Mouse (Mus musculus) CH12.LX (cell line): ENCODE measurements around the gene Mta1. TPM values are rescaled to one million over a fixed set of nuclear protein-coding genes. Genes with fewer than 3 reads are reported as not detected.

Experiments
- DNase-seq: peaks from one replicate; pipeline ENCODE4 v3.0.0-alpha.2; 2013; ENCODE audit errors: extremely low read depth
- H3K27ac ChIP-seq: 2 replicates; pipeline ENCODE4 v1.5.1; 2012; ENCODE audit warnings: low read depth, mild to moderate bottlenecking, control low read depth, moderate library complexity; ENCODE audit not compliant: insufficient read depth
- H3K27me3 ChIP-seq: replicated peaks from 2 replicates; pipeline ENCODE3; 2012; ENCODE audit warnings: inconsistent platforms
- H3K36me3 ChIP-seq, 2 experiments: replicated peaks in 1 of 2; 2 replicates each; pipeline versions ENCODE3 to v1.6.1; 2012; ENCODE audit warnings: inconsistent platforms in 1 of 2, low read length in 1 of 2, mild to moderate bottlenecking in 1 of 2, mixed read lengths in 1 of 2, moderate library complexity in 1 of 2; ENCODE audit not compliant: control insufficient read depth in 1 of 2, insufficient read depth in 1 of 2
- H3K4me1 ChIP-seq, 2 experiments: 2 replicates each; pipeline ENCODE4 v1.6.1; 2012; ENCODE audit warnings: inconsistent platforms in 1 of 2, moderate library complexity in 1 of 2; ENCODE audit not compliant: insufficient read depth in 2 of 2, control insufficient read depth in 1 of 2
- H3K4me2 ChIP-seq: 2 replicates; pipeline ENCODE4 v1.6.1; 2012; ENCODE audit warnings: low read depth, mild to moderate bottlenecking, control low read depth; ENCODE audit not compliant: poor library complexity, insufficient read depth, severe bottlenecking
- H3K4me3 ChIP-seq, 3 experiments: fragments of 150-350 bp in 1 of 3; sonication (generic) in 1 of 3; replicated peaks in 1 of 3; 2 replicates each; pipeline versions ENCODE3 to v1.5.1; 2011 to 2012; ENCODE audit warnings: low read depth in 2 of 3, low read length in 2 of 3, mild to moderate bottlenecking in 2 of 3, moderate library complexity in 2 of 3, control low read depth in 1 of 3, improper control_type of control experiment in 1 of 3, inconsistent platforms in 1 of 3, mixed read lengths in 1 of 3; ENCODE audit not compliant: poor library complexity in 1 of 3
- H3K79me2 ChIP-seq: replicated peaks from 2 replicates; pipeline ENCODE4 v1.6.1; 2012; ENCODE audit warnings: mild to moderate bottlenecking, moderate library complexity; ENCODE audit not compliant: control insufficient read depth, poor library complexity, insufficient read depth, severe bottlenecking; ENCODE audit errors: extremely low read depth
- H3K9ac ChIP-seq: 2 replicates; pipeline ENCODE4 v1.6.1; 2012; ENCODE audit warnings: low read depth, mild to moderate bottlenecking, control low read depth, moderate library complexity; ENCODE audit not compliant: insufficient read depth
- H3K9me3 ChIP-seq: replicated peaks from 2 replicates; pipeline ENCODE3; 2012; ENCODE audit warnings: low read length, inconsistent platforms, mixed read lengths
- BHLHE40 ChIP-seq: IDR thresholded peaks from 2 replicates; pipeline ENCODE4 v1.6.1; 2011; ENCODE audit warnings: mild to moderate bottlenecking, low read depth, low read length, improper control_type of control experiment
- CTCF ChIP-seq, 2 experiments: IDR thresholded peaks in 1 of 2; conservative IDR thresholded peaks in 1 of 2; 2 replicates each; pipeline ENCODE4 v1.5.1; 2011 to 2012; ENCODE audit warnings: low read depth in 2 of 2, low read length in 2 of 2, improper control_type of control experiment in 1 of 2, inconsistent platforms in 1 of 2, mild to moderate bottlenecking in 1 of 2, moderate library complexity in 1 of 2
- E2F4 ChIP-seq: IDR thresholded peaks from 2 replicates; pipeline ENCODE4 v1.6.1; 2011; ENCODE audit warnings: low read depth, low read length, improper control_type of control experiment; ENCODE audit not compliant: insufficient replicate concordance
- EP300 ChIP-seq: IDR thresholded peaks from 2 replicates; pipeline ENCODE4 v1.6.1; 2011; ENCODE audit warnings: low read length, improper control_type of control experiment
- GABPA ChIP-seq: IDR thresholded peaks from 2 replicates; pipeline ENCODE4 v1.6.1; 2012; ENCODE audit warnings: low read depth, low read length, improper control_type of control experiment, inconsistent platforms; ENCODE audit not compliant: insufficient replicate concordance
- HCFC1 ChIP-seq: IDR thresholded peaks from 2 replicates; pipeline ENCODE4 v1.6.1; 2012; ENCODE audit warnings: low read depth, mild to moderate bottlenecking, inconsistent platforms, low read length, improper control_type of control experiment
- MYC ChIP-seq: IDR thresholded peaks from 2 replicates; pipeline ENCODE4 v1.6.1; 2011; ENCODE audit warnings: low read depth, mild to moderate bottlenecking, improper control_type of control experiment, low read length
- NELFE ChIP-seq: IDR thresholded peaks from 2 replicates; pipeline ENCODE4 v1.6.1; 2011; ENCODE audit warnings: low read depth, low read length, improper control_type of control experiment
- NRF1 ChIP-seq: IDR thresholded peaks from 2 replicates; pipeline ENCODE4 v1.6.1; 2014; ENCODE audit warnings: low read depth, mild to moderate bottlenecking, inconsistent platforms, low read length, improper control_type of control experiment, moderate library complexity
- PAX5 ChIP-seq: IDR thresholded peaks from 2 replicates; pipeline ENCODE4 v1.6.1; 2012; ENCODE audit warnings: low read length, inconsistent platforms, mixed read lengths
- RCOR1 ChIP-seq: conservative IDR thresholded peaks from 2 replicates; pipeline ENCODE4 v1.6.1; 2012; ENCODE audit warnings: low read depth, mild to moderate bottlenecking, inconsistent platforms, low read length, improper control_type of control experiment
- TCF12 ChIP-seq: IDR thresholded peaks from 2 replicates; pipeline ENCODE4 v1.6.1; 2014; ENCODE audit warnings: low read depth, mild to moderate bottlenecking, inconsistent platforms, low read length, improper control_type of control experiment
- USF1 ChIP-seq: IDR thresholded peaks from 2 replicates; pipeline ENCODE4 v1.6.1; 2014; ENCODE audit warnings: low read depth, mild to moderate bottlenecking, inconsistent platforms, low read length, improper control_type of control experiment
- ZC3H11A ChIP-seq: IDR thresholded peaks from 2 replicates; pipeline ENCODE4 v1.6.1; 2012; ENCODE audit warnings: low read depth, mild to moderate bottlenecking, inconsistent platforms, low read length, improper control_type of control experiment
- ZMIZ1 ChIP-seq: IDR thresholded peaks from 2 replicates; pipeline ENCODE4 v1.6.1; 2012; ENCODE audit warnings: low read depth, mild to moderate bottlenecking, inconsistent platforms, low read length, improper control_type of control experiment
- dilution Hi-C: fragments of 300-500 bp; cut with MboI; formaldehyde crosslinking; loops from 2 replicates; pipeline ENCODE4 v1.14.3; 2020; ENCODE audit warnings: low sequenced_read_pairs; ENCODE audit not compliant: extremely low pct_unique_long_range_greater_than_20kb, extremely low pct_ligation_motif_present
- in situ Hi-C: fragments of 300-500 bp; cut with MboI; formaldehyde crosslinking; loops from 3 replicates; pipeline ENCODE4 v1.14.3; 2019; ENCODE audit warnings: low sequenced_read_pairs, low pct_ligation_motif_present, low pct_unique_long_range_greater_than_20kb, mixed read lengths
- polyA plus RNA-seq: library from polyadenylated mRNA; unstranded; fragments of >175 nt; gene quantifications from 2 replicates; pipeline ENCODE4 v1.2.1, GENCODE M21; 2012; ENCODE audit warnings: low read depth; ENCODE audit not compliant: insufficient read length
- total RNA-seq, 2 experiments: library from RNA; depleted of rRNA; stranded (reverse); fragments of 300-350 nt in 1 of 2; fragments of >200 nt in 1 of 2; gene quantifications; 2 replicates each; pipeline ENCODE4 v1.2.3; 2012 to 2014

Mta1 gene
- total and polyA plus RNA-seq, 3 experiments = 11.5 to 76.7 (median 39.4) TPM

GRCm38 (mm10) chr12:113050671-113051070 is 47.4 kb upstream of the Mta1 start:
- H3K4me1 ChIP-seq = peaks cover 4 to 14% of the 10 kb centered on the region in 2 experiments; a peak in 3 of 4 replicates
- H3K27me3 ChIP-seq = no peaks in the 10 kb centered on the region
- DNase-seq = no peak
- H3K79me2 ChIP-seq = no peaks in the 10 kb centered on the region
- no peak overlapping the region for H3K9ac ChIP-seq
- no peaks in the 10 kb centered on the region for H3K9me3 ChIP-seq
- peaks cover 10 to 68% of the 10 kb centered on the region in 2 experiments for H3K36me3 ChIP-seq
- H3K4me3 ChIP-seq = no peak overlapping the region
- TF ChIP-seq CTCF (conservative IDR thresholded peaks at IDR 0.05 in 1 of 2, IDR thresholded peaks at IDR 0.05 in 1 of 2; ENCODE audit: low read depth in 2 of 2, low read length in 2 of 2) (no peak), MYC (no peak), HCFC1 (no peak), EP300 (no peak), USF1 (no peak), NELFE (no peak), BHLHE40 (no peak), NRF1 (no peak), PAX5 (no peak), TCF12 (no peak)
- H3K4me2 ChIP-seq = no peak overlapping the region
- dilution Hi-C loops (no loop called here), in situ Hi-C loops (loop anchor here (10.0 kb wide), 1 partner anchor 46 kb away; the partner anchor contains the start of gene Brf1)
- H3K27ac ChIP-seq = no peak overlapping the region

GRCm38 (mm10) chr12:113051628-113052403 is 46.3 kb upstream of the Mta1 start:
- peaks cover 4 to 14% of the 10 kb centered on the region in 2 experiments; a peak in 3 of 4 replicates for H3K4me1 ChIP-seq
- no peak overlapping the region for H3K4me2 ChIP-seq
- H3K4me3 ChIP-seq = no peak overlapping the region
- no peaks in the 10 kb centered on the region for H3K79me2 ChIP-seq
- dilution Hi-C loops (no loop called here), in situ Hi-C loops (loop anchor here (10.0 kb wide), 1 partner anchor 47 kb away; the partner anchor contains the start of gene Brf1)
- no peaks in the 10 kb centered on the region for H3K9me3 ChIP-seq
- H3K9ac ChIP-seq = no peak overlapping the region
- no peak for TF ChIP-seq BHLHE40
- TF ChIP-seq ZC3H11A = no peak
- no peaks in the 10 kb centered on the region for H3K27me3 ChIP-seq
- no peak overlapping the region for H3K27ac ChIP-seq
- peaks cover 11 to 64% of the 10 kb centered on the region in 2 experiments for H3K36me3 ChIP-seq
- DNase-seq = no peak

- Histone ChIP-seq H3K9me3 (no peaks in the 10 kb centered on the region), H3K27me3 (no peaks in the 10 kb centered on the region), H3K4me3 (no peak overlapping the region), H3K4me1 (no peaks in the 10 kb centered on the region), H3K9ac (no peak overlapping the region), H3K4me2 (no peak overlapping the region), H3K36me3 (peaks cover 10 to 66% of the 10 kb centered on the region in 2 experiments), H3K27ac (no peak overlapping the region), H3K79me2 (no peaks in the 10 kb centered on the region)
- in situ Hi-C loops = loop anchor here (10.0 kb wide), 1 partner anchor 51 kb away; the partner anchor contains the start of gene Brf1
- dilution Hi-C loops = no loop called here
- no peak for DNase-seq
- TF ChIP-seq RCOR1 (no peak), ZMIZ1 (no peak), E2F4 (no peak), NRF1 (no peak), GABPA (no peak)
Measured at GRCm38 (mm10) chr12:113056089-113056488, 42.0 kb upstream of the Mta1 start.
